7 mouse cellular contexts compared by ENCODE assay signal in the genomic region with DNA sequence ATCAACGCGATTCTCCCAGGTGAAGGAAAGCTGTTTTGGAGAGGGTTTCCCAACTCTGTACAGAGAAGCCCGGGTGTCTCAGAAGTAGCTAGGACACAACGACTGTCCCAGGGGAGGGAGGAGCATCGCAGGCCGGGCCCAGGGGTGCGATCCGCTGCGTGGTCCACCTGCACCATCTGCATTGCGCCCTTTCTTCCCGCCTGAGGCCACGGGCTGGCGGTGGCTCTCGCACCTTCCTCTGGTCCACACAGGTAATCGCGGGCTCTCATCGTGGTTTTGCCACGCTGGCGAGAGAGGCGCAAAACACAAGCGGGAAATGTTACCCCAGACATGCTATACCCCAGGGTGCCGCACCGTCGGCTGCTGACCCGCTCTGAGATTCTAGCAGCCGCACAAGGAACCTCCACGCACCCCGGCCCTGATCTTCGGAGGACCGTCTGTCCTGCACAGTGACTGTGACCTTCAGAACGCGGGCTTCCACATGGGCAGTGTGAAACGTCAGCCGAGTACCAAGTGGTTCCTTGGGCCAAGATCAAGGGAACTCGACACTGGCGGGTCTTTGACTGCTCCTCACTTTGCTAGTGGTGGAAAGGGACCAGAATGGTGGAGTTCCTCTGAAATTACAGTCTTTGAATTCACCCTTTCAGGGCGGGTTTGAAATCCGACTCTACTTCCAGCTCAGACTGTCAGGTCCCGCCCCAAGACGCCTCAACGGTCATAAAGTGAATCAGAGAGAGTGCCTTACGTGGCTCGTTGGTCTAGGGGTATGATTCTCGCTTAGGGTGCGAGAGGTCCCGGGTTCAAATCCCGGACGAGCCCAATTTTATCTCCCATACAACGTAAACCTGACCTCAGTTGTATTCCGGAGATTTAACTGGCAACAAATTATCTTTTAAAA. TPM values are rescaled to one million over a fixed set of nuclear protein-coding genes. Genes with fewer than 3 reads are reported as not detected.
A peak's percentile ranks its signal among the peaks of the same experiment; 100 is the strongest.
DNase-seq lines count a peak whose midpoint lies in the region; ATAC-seq and TF ChIP-seq lines count a peak whose summit lies in the region.

No protein-coding gene starts in this region.

- peak; percentile 69 for ATAC-seq in activated CD4-positive, CD25-positive, alpha-beta regulatory T cell, adult 4 months
- peak; percentile 71 for ATAC-seq in common myeloid progenitor, adult 5-6 weeks (replicated peaks; ENCODE audit: low read depth, poor library complexity, severe bottlenecking)
- ATAC-seq in hindbrain, embryonic 16.5 days = peak; percentile 67
- ATAC-seq in megakaryocyte progenitor cell, adult 5-6 weeks (replicated peaks; ENCODE audit: poor library complexity) = peak; percentile 68

- H3K4me1 ChIP-seq in hindbrain, embryonic 16.5 days (ENCODE audit: control insufficient read depth, insufficient read depth, low read depth, low read length) = peaks cover 3% of the 10 kb centered on the region; the same call in 1 of the 2 replicates

- H3K4me2 ChIP-seq in hindbrain, embryonic 16.5 days (ENCODE audit: low read length) = peak overlapping the region; percentile 55

- H3K36me3 ChIP-seq in hindbrain, embryonic 16.5 days (ENCODE audit: control insufficient read depth, insufficient read depth, low read length) = no peaks in the 10 kb centered on the region

- H3K9me3 ChIP-seq in hindbrain, embryonic 16.5 days (ENCODE audit: control insufficient read depth, low read length) = no peaks in the 10 kb centered on the region

- TF ChIP-seq CTCF in gastrocnemius, adult 2 months (IDR thresholded peaks at IDR 0.05) = no peak

- WGBS in hindbrain, embryonic 16.5 days = under 1% methylated on average over 50 of the region's 50 CpGs

- DNase-seq in gastrocnemius, adult 2 months = peak; percentile 59
- DNase-seq in left cerebral cortex, postnatal 25 days (ENCODE audit: low spot score in 2 of 2) = peak; percentile 50 to 62
- DNase-seq in right cerebral cortex, postnatal 25 days = peak; percentile 48

- H3K4me3 ChIP-seq in gastrocnemius, adult 2 months = peak overlapping the region; percentile 75
- H3K4me3 ChIP-seq in hindbrain, embryonic 16.5 days (ENCODE audit: low read length) = peak overlapping the region; percentile 48

- no peaks in the 10 kb centered on the region for H3K27me3 ChIP-seq in hindbrain, embryonic 16.5 days (replicated peaks; ENCODE audit: control insufficient read depth, insufficient read depth, low read length)

- peak overlapping the region; percentile 6 for H3K9ac ChIP-seq in hindbrain, embryonic 16.5 days (ENCODE audit: low read depth, low read length)

- intact Hi-C loops in gastrocnemius, adult 2 months (cut with DNase I) = loop anchor here (5.0 kb wide), 1 partner anchor 122 kb away; no protein-coding TSS in a partner anchor
- intact Hi-C loops in left cerebral cortex, postnatal 25 days (cut with DNase I) = no loop called here

- H3K27ac ChIP-seq in gastrocnemius, adult 2 months = peak overlapping the region; percentile 71
- no peak overlapping the region for H3K27ac ChIP-seq in hindbrain, embryonic 16.5 days (ENCODE audit: low read depth, low read length)

RNA-seq across cellular contexts. Expression of gene Elf2, which starts 18.4 kb away (rescaled TPM):
- polyA plus RNA-seq in activated CD4-positive, CD25-positive, alpha-beta regulatory T cell, adult 4 months (2017; shearing (Covaris generic)) = 10 to 100 TPM; 41.0 to 54.1 TPM
- total RNA-seq in common myeloid progenitor, adult 5-6 weeks (2017) = 123 and 129 TPM in 2 replicates
- 10 to 100 TPM; 50.7 to 53.2 TPM for total RNA-seq in gastrocnemius, adult 2 months (2021)
- polyA plus RNA-seq in hindbrain, embryonic 16.5 days (2015; fragmentation: Nextera tagmentation; extraction: Ambion mirVana) = 30.2 and 31.4 TPM in 2 replicates
- 10 to 100 TPM; 35.6 to 36.4 TPM for total RNA-seq in left cerebral cortex, postnatal 25 days (2021)
- 40.3 and 43.1 TPM in 2 replicates for total RNA-seq in megakaryocyte progenitor cell, adult 5-6 weeks (2015)
- total RNA-seq in megakaryocyte progenitor cell, adult 5-6 weeks (2017) = 96.0 and 124 TPM in 2 replicates

RNA-seq across cellular contexts. Expression of gene Mgarp, which starts 37.6 kb away (rescaled TPM):
- polyA plus RNA-seq in activated CD4-positive, CD25-positive, alpha-beta regulatory T cell, adult 4 months (2017; shearing (Covaris generic)) = 1 to 10 TPM; 1.5 to 6.0 TPM
- total RNA-seq in common myeloid progenitor, adult 5-6 weeks (2017) = not detected in 2 replicates
- not detected for total RNA-seq in gastrocnemius, adult 2 months (2021)
- polyA plus RNA-seq in hindbrain, embryonic 16.5 days (2015; fragmentation: Nextera tagmentation; extraction: Ambion mirVana) = 1.8 and 2.2 TPM in 2 replicates
- total RNA-seq in left cerebral cortex, postnatal 25 days (2021) = not detected
- total RNA-seq in megakaryocyte progenitor cell, adult 5-6 weeks (2015) = not detected in 2 replicates
- total RNA-seq in megakaryocyte progenitor cell, adult 5-6 weeks (2017) = not detected in 2 replicates

RNA-seq across cellular contexts. Expression of gene Ndufc1, which starts 49.9 kb away (rescaled TPM):
- 100 to 1,000 TPM; 213 to 287 TPM for polyA plus RNA-seq in activated CD4-positive, CD25-positive, alpha-beta regulatory T cell, adult 4 months (2017; shearing (Covaris generic))
- 22.7 and 50.2 TPM in 2 replicates for total RNA-seq in common myeloid progenitor, adult 5-6 weeks (2017)
- total RNA-seq in gastrocnemius, adult 2 months (2021) = 1,000 to 10,000 TPM; 1,007 to 1,209 TPM
- polyA plus RNA-seq in hindbrain, embryonic 16.5 days (2015; fragmentation: Nextera tagmentation; extraction: Ambion mirVana) = 688 and 807 TPM in 2 replicates
- total RNA-seq in left cerebral cortex, postnatal 25 days (2021) = 100 to 1,000 TPM; 362 to 365 TPM
- 175 and 219 TPM in 2 replicates for total RNA-seq in megakaryocyte progenitor cell, adult 5-6 weeks (2015)
- total RNA-seq in megakaryocyte progenitor cell, adult 5-6 weeks (2017) = 84.9 and 94.9 TPM in 2 replicates

RNA-seq across cellular contexts. Expression of gene Naa15, which starts 56.0 kb away (rescaled TPM):
- polyA plus RNA-seq in activated CD4-positive, CD25-positive, alpha-beta regulatory T cell, adult 4 months (2017; shearing (Covaris generic)) = 10 to 100 TPM; 19.8 to 36.4 TPM
- 193 and 245 TPM in 2 replicates for total RNA-seq in common myeloid progenitor, adult 5-6 weeks (2017)
- total RNA-seq in gastrocnemius, adult 2 months (2021) = 10 to 100 TPM; 44.5 to 50.0 TPM
- 32.6 and 34.5 TPM in 2 replicates for polyA plus RNA-seq in hindbrain, embryonic 16.5 days (2015; fragmentation: Nextera tagmentation; extraction: Ambion mirVana)
- total RNA-seq in left cerebral cortex, postnatal 25 days (2021) = 10 to 100 TPM; 46.8 to 51.3 TPM
- total RNA-seq in megakaryocyte progenitor cell, adult 5-6 weeks (2015) = 126 and 131 TPM in 2 replicates
- 69.8 and 118 TPM in 2 replicates for total RNA-seq in megakaryocyte progenitor cell, adult 5-6 weeks (2017)
